Mouse (Mus musculus): ENCODE results near the gene Ankmy1. TPM values are rescaled to one million over a fixed set of nuclear protein-coding genes. Genes with fewer than 3 reads are reported as not detected.

Gene Ankmy1
- total and polyA plus RNA-seq, 3 experiments: 0.07 to 0.13 TPM; not detected in 1

DNA sequence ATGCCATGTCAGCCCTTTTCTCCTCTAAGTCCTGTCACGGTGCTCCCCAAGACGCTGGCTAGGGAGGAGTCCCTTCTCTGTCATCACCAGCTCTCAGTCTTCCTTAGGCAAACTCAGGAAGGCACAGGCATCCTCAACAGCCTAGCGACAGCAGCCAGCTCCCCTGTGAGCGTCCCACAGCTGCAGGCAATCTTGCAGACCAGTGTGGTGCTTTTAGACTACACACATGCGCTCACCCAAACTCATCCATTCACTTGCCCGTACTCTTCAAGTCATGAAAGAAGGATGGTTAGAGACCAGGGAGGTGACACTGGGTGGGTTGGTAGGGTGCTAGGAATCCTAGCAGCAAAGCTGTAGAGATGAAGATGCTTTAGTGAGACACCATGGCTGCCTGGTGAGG lies 41.2 kb downstream of the Ankmy1 start:
- Histone ChIP-seq H3K9me3 (replicated peaks; ENCODE audit: low read length) (no peaks in the 10 kb centered on the region), H3K27ac (ENCODE audit: insufficient read depth, low read depth) (no peak overlapping the region), H3K4me1 (ENCODE audit: control insufficient read depth in 1 of 2, insufficient read depth in 2 of 2) (no peaks in the 10 kb centered on the region), H3K4me3 (replicated peaks in 1 of 3; ENCODE audit: low read depth in 2 of 3, low read length in 2 of 3, poor library complexity in 1 of 3) (no peak overlapping the region), H3K36me3 (replicated peaks in 1 of 2; ENCODE audit: control insufficient read depth in 1 of 2, insufficient read depth in 1 of 2, low read length in 1 of 2) (no peaks in the 10 kb centered on the region), H3K4me2 (ENCODE audit: insufficient read depth, low read depth, poor library complexity, severe bottlenecking) (no peak overlapping the region), H3K27me3 (replicated peaks) (peaks cover 79% of the 10 kb centered on the region), H3K79me2 (replicated peaks; ENCODE audit: control insufficient read depth, extremely low read depth, insufficient read depth, poor library complexity, severe bottlenecking) (no peaks in the 10 kb centered on the region), H3K9ac (ENCODE audit: insufficient read depth, low read depth) (no peak overlapping the region)
- in situ Hi-C loops (cut with MboI; ENCODE audit: low pct_ligation_motif_present, low pct_unique_long_range_greater_than_20kb, low sequenced_read_pairs): no loop called here
- dilution Hi-C loops (cut with MboI; ENCODE audit: extremely low pct_ligation_motif_present, extremely low pct_unique_long_range_greater_than_20kb, low sequenced_read_pairs): no loop called here
- TF ChIP-seq ZMIZ1 (IDR thresholded peaks at IDR 0.05; ENCODE audit: low read depth, low read length) (no peak), NELFE (IDR thresholded peaks at IDR 0.05; ENCODE audit: low read depth, low read length) (no peak), CTCF (conservative IDR thresholded peaks at IDR 0.05 in 1 of 2, IDR thresholded peaks at IDR 0.05 in 1 of 2; ENCODE audit: low read depth in 2 of 2, low read length in 2 of 2) (no peak), GABPA (IDR thresholded peaks at IDR 0.05; ENCODE audit: insufficient replicate concordance, low read depth, low read length) (no peak), TCF12 (IDR thresholded peaks at IDR 0.05; ENCODE audit: low read depth, low read length) (no peak), SMC3 (IDR thresholded peaks at IDR 0.05; ENCODE audit: low read depth, low read length) (no peak)
- DNase-seq (ENCODE audit: extremely low read depth): no peak

DNA sequence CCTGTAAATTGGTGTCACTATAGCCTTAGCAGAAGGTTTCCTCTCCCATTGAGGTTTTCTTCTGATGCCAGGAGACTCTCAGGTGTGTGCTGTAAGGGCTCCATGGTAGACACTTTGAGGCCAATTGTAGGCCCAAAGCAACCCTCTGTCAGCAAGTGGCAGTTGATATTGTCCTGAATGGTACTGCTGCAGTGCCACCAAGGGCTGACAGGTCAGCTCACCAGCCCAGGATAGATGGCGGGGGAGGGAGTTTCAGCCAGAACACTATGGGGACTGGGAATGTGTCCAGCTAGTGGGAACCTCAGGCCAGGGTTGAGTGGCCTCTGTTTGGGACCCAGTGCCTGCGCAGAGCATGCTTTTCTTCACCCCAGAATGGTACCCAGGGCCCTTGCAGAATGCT lies 50.3 kb downstream of the Ankmy1 start:
- TF ChIP-seq E2F4 (IDR thresholded peaks at IDR 0.05; ENCODE audit: insufficient replicate concordance, low read depth, low read length) (no peak), ELF1 (IDR thresholded peaks at IDR 0.05; ENCODE audit: low read depth, low read length) (no peak), NELFE (IDR thresholded peaks at IDR 0.05; ENCODE audit: low read depth, low read length) (no peak), IRF4 (IDR thresholded peaks at IDR 0.05; ENCODE audit: low read depth, low read length) (no peak), POLR2A (IDR thresholded peaks at IDR 0.05; ENCODE audit: low read depth, low read length) (no peak)
- dilution Hi-C loops (cut with MboI; ENCODE audit: extremely low pct_ligation_motif_present, extremely low pct_unique_long_range_greater_than_20kb, low sequenced_read_pairs) (no loop called here), in situ Hi-C loops (cut with MboI; ENCODE audit: low pct_ligation_motif_present, low pct_unique_long_range_greater_than_20kb, low sequenced_read_pairs) (no loop called here)
- Histone ChIP-seq H3K9me3 (replicated peaks; ENCODE audit: low read length) (no peaks in the 10 kb centered on the region), H3K4me2 (ENCODE audit: insufficient read depth, low read depth, poor library complexity, severe bottlenecking) (no peak overlapping the region), H3K4me3 (replicated peaks in 1 of 3; ENCODE audit: low read depth in 2 of 3, low read length in 2 of 3, poor library complexity in 1 of 3) (no peak overlapping the region), H3K4me1 (ENCODE audit: control insufficient read depth in 1 of 2, insufficient read depth in 2 of 2) (0 out of 4 replicates have a peak, but pooled peaks cover 0 to 4% of the 10 kb centered on the region in 2 experiments), H3K36me3 (replicated peaks in 1 of 2; ENCODE audit: control insufficient read depth in 1 of 2, insufficient read depth in 1 of 2, low read length in 1 of 2) (no peaks in the 10 kb centered on the region), H3K9ac (ENCODE audit: insufficient read depth, low read depth) (no peak overlapping the region), H3K27me3 (replicated peaks) (peaks cover 86% of the 10 kb centered on the region), H3K79me2 (replicated peaks; ENCODE audit: control insufficient read depth, extremely low read depth, insufficient read depth, poor library complexity, severe bottlenecking) (no peaks in the 10 kb centered on the region), H3K27ac (ENCODE audit: insufficient read depth, low read depth) (no peak overlapping the region)
- no peak for DNase-seq (ENCODE audit: extremely low read depth)

DNA sequence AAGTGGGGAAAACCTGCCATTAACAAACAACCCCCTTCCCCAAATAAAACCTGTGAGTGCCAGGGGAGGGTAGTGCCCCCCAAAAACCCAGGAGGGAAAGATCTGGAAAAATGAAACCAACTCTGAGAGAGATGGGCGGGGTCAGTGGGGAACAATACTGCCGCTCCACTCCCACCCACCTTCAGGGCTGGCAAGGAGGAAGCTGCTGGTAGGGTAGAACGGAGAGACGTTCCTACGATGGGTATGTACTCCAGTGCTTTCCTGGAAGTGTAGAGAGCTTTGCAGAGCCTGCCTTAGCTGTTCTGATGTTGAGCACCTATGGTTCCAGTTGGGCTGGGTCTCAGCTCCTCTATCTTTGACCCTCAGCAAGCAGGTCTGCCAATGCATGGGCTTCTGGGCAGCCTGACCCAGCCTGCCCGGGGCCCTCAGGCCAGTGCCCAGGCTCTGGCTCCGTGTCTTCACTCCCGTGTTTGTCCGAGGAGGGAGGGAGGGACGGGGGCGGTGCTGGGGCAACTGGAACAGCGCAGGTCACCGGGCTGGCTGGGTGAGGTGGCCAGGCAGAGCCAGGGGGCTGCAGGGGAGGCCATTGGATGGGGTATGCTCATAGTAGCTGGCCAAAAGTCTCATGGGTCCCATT lies 52.6 kb downstream of the Ankmy1 start:
- no peak for TF ChIP-seq RAD21 (IDR thresholded peaks at IDR 0.05; ENCODE audit: low read depth, low read length)
- TF ChIP-seq USF2 (conservative IDR thresholded peaks at IDR 0.05; ENCODE audit: low read depth, low read length): no peak
- Histone ChIP-seq H3K4me3 (replicated peaks in 1 of 3; ENCODE audit: low read depth in 2 of 3, low read length in 2 of 3, poor library complexity in 1 of 3) (peak overlapping the region in 1 of 3 experiments; percentile 12), H3K27me3 (replicated peaks) (peaks cover 90% of the 10 kb centered on the region), H3K79me2 (replicated peaks; ENCODE audit: control insufficient read depth, extremely low read depth, insufficient read depth, poor library complexity, severe bottlenecking) (no peaks in the 10 kb centered on the region), H3K27ac (ENCODE audit: insufficient read depth, low read depth) (no peak overlapping the region), H3K9ac (ENCODE audit: insufficient read depth, low read depth) (no peak overlapping the region), H3K4me2 (ENCODE audit: insufficient read depth, low read depth, poor library complexity, severe bottlenecking) (peak overlapping the region; percentile 41), H3K4me1 (ENCODE audit: control insufficient read depth in 1 of 2, insufficient read depth in 2 of 2) (0 out of 4 replicates have a peak, but pooled peaks cover 0 to 4% of the 10 kb centered on the region in 2 experiments), H3K36me3 (replicated peaks in 1 of 2; ENCODE audit: control insufficient read depth in 1 of 2, insufficient read depth in 1 of 2, low read length in 1 of 2) (no peaks in the 10 kb centered on the region), H3K9me3 (replicated peaks; ENCODE audit: low read length) (no peaks in the 10 kb centered on the region)
- dilution Hi-C loops (cut with MboI; ENCODE audit: extremely low pct_ligation_motif_present, extremely low pct_unique_long_range_greater_than_20kb, low sequenced_read_pairs) (no loop called here), in situ Hi-C loops (cut with MboI; ENCODE audit: low pct_ligation_motif_present, low pct_unique_long_range_greater_than_20kb, low sequenced_read_pairs) (no loop called here)
- no peak for DNase-seq (ENCODE audit: extremely low read depth)
